Mouse (Mus musculus) spleen, adult 2 months (tissue): ENCODE data around the gene Gm9821.

ENCODE experiments used
- CTCF ChIP-seq: fragments of 200-500 bp; IDR thresholded peaks from 2 replicates; pipeline ENCODE4 v1.5.1; 2011; ENCODE audit warnings: mild to moderate bottlenecking, inconsistent platforms; ENCODE audit not compliant: insufficient read depth, insufficient read length, insufficient replicate concordance; ENCODE audit errors: extremely low read depth
- POLR2A ChIP-seq: fragments of 200-500 bp; IDR thresholded peaks from 2 replicates; pipeline ENCODE4 v1.6.1; 2011; ENCODE audit warnings: low read depth, low read length, inconsistent platforms

DNA sequence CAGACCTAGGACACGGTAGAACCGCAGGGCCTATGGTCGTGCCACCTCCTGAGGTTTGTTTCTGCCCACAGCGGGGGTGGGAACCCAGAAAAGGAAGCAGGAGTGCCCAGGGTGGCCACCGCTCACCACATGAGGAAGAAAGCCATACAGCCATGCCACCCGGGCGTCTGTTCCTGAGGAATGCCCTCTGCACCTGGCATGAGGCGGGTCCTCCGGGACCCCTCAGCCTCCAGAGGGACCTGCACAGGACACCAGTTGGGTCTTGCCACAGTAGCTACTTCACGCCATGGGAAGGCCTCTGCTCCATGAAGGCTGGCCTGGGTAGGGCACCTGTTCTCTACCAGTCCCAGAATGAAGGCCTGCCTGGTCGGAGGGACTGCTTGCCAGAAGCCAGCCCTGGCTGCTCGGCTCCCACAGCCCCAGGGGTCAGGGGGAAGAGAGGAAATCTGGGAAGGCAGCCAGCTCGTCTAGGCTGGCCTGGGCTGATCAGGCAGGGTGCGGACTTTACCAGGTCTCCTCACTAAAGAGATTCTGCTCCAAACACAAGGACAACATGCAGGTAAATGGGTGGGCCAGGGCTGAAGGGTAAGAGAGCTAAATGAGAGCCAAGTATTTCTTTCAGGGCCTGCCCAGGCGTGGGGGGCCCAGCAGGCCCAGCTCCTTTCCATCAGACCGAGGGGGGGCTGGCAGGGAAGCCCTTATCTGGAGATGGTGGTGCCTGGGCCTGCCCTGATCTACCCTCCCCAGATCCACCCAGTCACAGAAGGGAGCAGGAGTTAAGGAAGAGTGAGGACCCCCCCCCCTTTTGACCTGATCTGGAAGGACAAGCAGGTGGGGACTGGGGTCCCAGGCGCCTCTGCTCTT, 4.1 kb downstream of the Gm9821 start:
- TF ChIP-seq CTCF (no peak), POLR2A (no peak)
